8 mouse cellular contexts compared by ENCODE assay signal in genomic region chr5:54100916-54101315, GRCm38 (mm10).
DNase-seq lines count a peak whose midpoint lies in the region; ATAC-seq and TF ChIP-seq lines count a peak whose summit lies in the region.

No protein-coding gene starts in this region.

- H3K9me3 ChIP-seq in kidney, embryonic 15.5 days (replicated peaks) = no peaks in the 10 kb centered on the region
- no peaks in the 10 kb centered on the region for H3K9me3 ChIP-seq in heart, embryonic 16.5 days (replicated peaks; ENCODE audit: control insufficient read depth, low read length)

- 31% methylated on average over 3 of the region's 3 CpGs for WGBS in kidney, adult 2 months
- 44% methylated on average over 3 of the region's 3 CpGs for WGBS in kidney, embryonic 15.5 days
- 33% methylated on average over 3 of the region's 3 CpGs for WGBS in heart, embryonic 16.5 days

- no peaks in the 10 kb centered on the region; the same call in 1 of the 2 replicates for H3K36me3 ChIP-seq in kidney, adult 2 months (ENCODE audit: control insufficient read depth, insufficient read depth, low read length)
- peaks cover 12% of the 10 kb centered on the region for H3K36me3 ChIP-seq in kidney, embryonic 15.5 days
- H3K36me3 ChIP-seq in heart, embryonic 16.5 days (ENCODE audit: control insufficient read depth, insufficient read depth) = no peaks in the 10 kb centered on the region

- no peak overlapping the region for H3K4me2 ChIP-seq in kidney, embryonic 15.5 days
- no peak overlapping the region for H3K4me2 ChIP-seq in heart, embryonic 16.5 days (ENCODE audit: low read depth, low read length)

- H3K4me3 ChIP-seq in kidney, adult 2 months (ENCODE audit: insufficient read depth, low read depth, low read length) = no peak overlapping the region
- H3K4me3 ChIP-seq in kidney, embryonic 15.5 days (replicated peaks) = no peak overlapping the region
- no peak overlapping the region for H3K4me3 ChIP-seq in heart, embryonic 16.5 days (ENCODE audit: low read length)

- no peak overlapping the region for H3K9ac ChIP-seq in kidney, embryonic 15.5 days
- no peak overlapping the region for H3K9ac ChIP-seq in heart, embryonic 16.5 days (ENCODE audit: low read length)

- H3K27me3 ChIP-seq in kidney, adult 2 months (replicated peaks; ENCODE audit: control insufficient read depth, insufficient read depth, low read length) = no peaks in the 10 kb centered on the region
- no peaks in the 10 kb centered on the region for H3K27me3 ChIP-seq in kidney, embryonic 15.5 days
- H3K27me3 ChIP-seq in heart, embryonic 16.5 days (ENCODE audit: control insufficient read depth, insufficient read depth, low read length) = no peaks in the 10 kb centered on the region

- intact Hi-C loops in left cerebral cortex, postnatal 4 days (cut with DNase I) = no loop called here

- ATAC-seq in kidney, embryonic 15.5 days (replicated peaks; ENCODE audit: low FRiP score) = no peak; the same call in 1 of the 2 replicates
- ATAC-seq in heart, embryonic 16.5 days (replicated peaks; ENCODE audit: extremely low read depth, insufficient read depth, low FRiP score) = peak; percentile 60
- ATAC-seq in megakaryocyte-erythroid progenitor cell, adult 5-6 weeks (replicated peaks; ENCODE audit: low FRiP score, low TSS enrichment, poor library complexity, severe bottlenecking) = no peak; the same call in 1 of the 2 replicates

- peaks cover 2% of the 10 kb centered on the region; the same call in 1 of the 2 replicates for H3K4me1 ChIP-seq in kidney, adult 2 months (ENCODE audit: control insufficient read depth, insufficient read depth, low read length)
- H3K4me1 ChIP-seq in kidney, embryonic 15.5 days = peaks cover 20% of the 10 kb centered on the region
- H3K4me1 ChIP-seq in heart, embryonic 16.5 days (ENCODE audit: control insufficient read depth, insufficient read depth, low read length) = peaks cover 19% of the 10 kb centered on the region

- DNase-seq in kidney, adult 2 months = peak; percentile 17
- DNase-seq in brain, embryonic 14.5 days (ENCODE audit: low read depth) = peak; percentile 79
- peak; percentile 45 for DNase-seq in left cerebral cortex, postnatal 4 days
- peak; percentile 77 to 79 for DNase-seq in right cerebral cortex, adult 2 months (ENCODE audit: low spot score in 2 of 2)
- no peak for DNase-seq in embryo, embryonic 10 days (ENCODE audit: low spot score)

- H3K27ac ChIP-seq in kidney, adult 2 months (ENCODE audit: insufficient read depth, low read depth, low read length) = no peak overlapping the region
- H3K27ac ChIP-seq in kidney, embryonic 15.5 days = no peak overlapping the region; the same call in 1 of the 2 replicates
- H3K27ac ChIP-seq in heart, embryonic 16.5 days (ENCODE audit: low read length) = peak overlapping the region; percentile 38

- TF ChIP-seq POLR2A in kidney, adult 2 months (IDR thresholded peaks at IDR 0.05; ENCODE audit: low read depth, low read length) = no peak
- no peak for TF ChIP-seq POLR2A in brain, embryonic 14.5 days (IDR thresholded peaks at IDR 0.05; ENCODE audit: borderline replicate concordance, extremely low read depth, insufficient read depth, insufficient read length, poor library complexity, severe bottlenecking)

- no peak for TF ChIP-seq CTCF in kidney, adult 2 months (conservative IDR thresholded peaks at IDR 0.05; ENCODE audit: insufficient read depth, insufficient read length, low read depth, low read length)
- TF ChIP-seq CTCF in brain, embryonic 14.5 days (IDR thresholded peaks at IDR 0.05; ENCODE audit: borderline replicate concordance, extremely low read depth, insufficient read depth, insufficient read length) = no peak
